Mouse (Mus musculus): ENCODE measurements around the gene Atp1b2. TPM values are rescaled to one million over a fixed set of nuclear protein-coding genes. Genes with fewer than 3 reads are reported as not detected.

The Atp1b2 gene
- total RNA-seq, 2 experiments from 2014 or later: 74.6 to 83.4 TPM

- peak; percentile 69 to 80 for DNase-seq (ENCODE audit: low spot score in 2 of 2)
These were observed 24.5 kb downstream of the Atp1b2 start for GRCm38 (mm10) chr11:69581147-69581688.

GRCm38 (mm10) chr11:69580572-69581146, 25.1 kb downstream of the Atp1b2 start:
- DNase-seq (ENCODE audit: low spot score in 2 of 2): no peak

DNA sequence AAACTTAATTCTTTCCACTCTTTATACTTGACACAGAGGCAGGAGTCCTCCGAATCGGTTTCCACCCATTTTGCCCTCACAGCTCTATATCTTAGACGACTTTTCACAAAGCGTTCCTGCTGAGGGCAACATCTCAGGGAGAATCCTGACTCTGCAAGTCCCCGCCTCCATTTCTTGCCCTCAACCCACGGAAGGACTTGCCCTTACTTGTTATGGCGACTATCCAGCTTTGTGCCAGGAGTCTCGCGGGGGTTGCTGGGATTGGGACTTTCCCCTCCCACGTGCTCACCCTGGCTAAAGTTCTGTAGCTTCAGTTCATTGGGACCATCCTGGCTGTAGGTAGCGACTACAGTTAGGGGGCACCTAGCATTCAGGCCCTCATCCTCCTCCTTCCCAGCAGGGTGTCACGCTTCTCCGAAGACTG, 25.6 kb downstream of the Atp1b2 start, which contains the start of the genes Wrap53 and Trp53:
TSS of gene Wrap53 (minus strand) at position 165 of the 424 bp plus-strand sequence.
TSS of gene Trp53 (plus strand) at position 269 of the 424 bp plus-strand sequence.
- peak; percentile 62 to 86 for DNase-seq (ENCODE audit: low spot score in 2 of 2)

DNA sequence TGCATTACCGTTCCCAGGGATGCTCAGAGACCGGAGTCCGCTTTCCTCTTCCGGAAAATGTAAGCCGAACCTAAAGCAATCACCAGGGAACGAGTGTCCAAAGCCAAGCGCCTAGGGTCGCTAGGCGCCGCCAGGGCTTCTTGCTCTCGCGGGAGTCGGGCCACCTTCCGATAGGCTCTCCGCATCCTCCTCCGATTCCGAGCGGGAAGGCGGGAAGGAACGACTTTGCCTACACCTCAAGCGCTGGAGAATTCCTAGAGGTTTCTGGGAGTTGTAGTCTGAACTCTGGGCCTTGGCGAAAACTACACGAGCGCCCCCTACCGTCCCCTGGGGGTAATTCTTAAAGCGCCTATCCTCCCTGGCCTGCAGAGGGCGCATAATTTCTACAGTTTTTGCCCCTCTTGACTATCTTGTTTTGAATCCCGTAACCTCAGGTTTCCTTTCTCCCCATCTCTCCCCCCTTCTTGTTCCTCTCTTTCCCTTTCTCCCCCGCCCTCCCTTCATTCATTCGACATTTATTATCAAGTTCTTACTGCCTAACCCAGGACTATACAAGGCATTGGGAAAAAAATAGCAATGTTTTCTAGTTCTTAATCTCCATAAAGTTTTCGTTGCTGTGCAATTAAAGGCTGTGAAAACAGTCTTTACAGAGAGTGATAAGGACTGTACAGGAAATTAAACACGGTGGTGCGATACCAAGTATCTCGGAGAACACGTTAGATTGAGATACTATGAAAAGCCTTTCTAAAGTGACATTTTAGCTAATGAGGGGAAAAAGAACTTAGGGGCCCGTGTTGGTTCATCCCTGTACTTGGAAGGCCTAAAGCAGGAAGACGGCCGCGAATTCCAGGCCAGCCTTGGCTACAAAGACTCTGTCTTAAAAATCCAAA, 26.4 kb downstream of the Atp1b2 start:
- DNase-seq (ENCODE audit: low spot score in 2 of 2): peak; percentile 96 to 97

DNA sequence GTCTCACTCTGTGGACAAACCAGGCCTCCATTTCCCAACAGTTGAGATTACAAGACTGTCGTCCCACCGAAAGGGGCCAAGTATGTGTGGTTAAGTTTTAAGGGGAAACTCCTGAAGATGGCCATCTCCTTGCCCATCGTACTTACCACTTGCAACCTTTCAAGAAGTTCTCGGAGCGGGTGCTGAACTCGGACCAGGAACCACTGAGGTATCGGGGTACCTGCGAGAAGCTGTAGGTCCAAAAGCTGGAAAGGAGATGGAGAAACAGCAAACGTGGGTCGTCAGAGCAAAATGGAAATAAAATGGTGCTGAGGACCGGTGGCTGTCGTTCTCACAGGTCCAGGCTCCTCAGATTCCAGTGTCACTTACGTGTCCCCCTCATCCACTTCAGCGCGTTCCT, 27.4 kb downstream of the Atp1b2 start:
- DNase-seq (ENCODE audit: low spot score in 2 of 2): no peak

GRCm38 (mm10) chr11:69576307-69576706, 29.4 kb downstream of the Atp1b2 start:
- no peak for DNase-seq (ENCODE audit: low spot score in 2 of 2)

DNA sequence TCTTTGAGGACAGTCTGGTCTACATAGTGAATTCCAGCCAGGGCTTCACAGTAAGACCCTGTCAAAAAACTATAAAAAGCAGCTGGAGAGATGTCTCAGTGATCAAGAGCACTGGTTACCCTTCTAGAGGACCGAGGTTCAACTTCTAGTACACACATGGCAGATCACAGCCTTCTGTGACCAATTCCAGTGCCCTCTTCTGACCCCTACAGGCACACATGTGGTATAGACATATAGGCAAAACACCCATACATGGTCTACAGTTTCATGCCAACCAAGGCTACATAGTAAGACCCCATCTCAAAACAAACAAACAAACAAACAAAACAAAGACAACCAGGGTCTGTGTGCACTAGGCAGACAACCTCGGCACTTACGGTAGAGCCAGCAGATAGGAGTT, 30.5 kb downstream of the Atp1b2 start:
- DNase-seq (ENCODE audit: low spot score in 2 of 2): no peak

GRCm38 (mm10) chr11:69565131-69565530, 40.6 kb downstream of the Atp1b2 start:
- no peak for DNase-seq (ENCODE audit: low spot score in 2 of 2)

DNA sequence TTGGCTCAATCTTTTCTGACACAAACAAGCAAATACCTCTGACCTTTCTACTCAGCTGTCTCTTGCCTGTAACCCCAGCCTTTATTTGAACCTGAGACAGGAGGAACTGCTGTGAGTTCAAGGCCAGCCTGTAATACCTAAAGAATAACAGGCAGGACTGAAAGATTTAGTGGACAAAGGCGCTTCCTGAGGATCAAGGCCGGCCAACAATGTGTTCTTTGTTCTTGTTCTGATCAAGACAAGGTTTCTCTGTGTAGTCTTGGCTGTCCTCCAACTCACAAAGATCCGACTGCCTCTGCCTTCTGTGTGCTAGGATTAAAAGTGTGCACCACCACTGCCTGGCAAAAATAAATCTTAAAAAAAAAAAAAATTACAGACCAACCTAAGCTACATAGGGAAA, 41.4 kb downstream of the Atp1b2 start:
- no peak for DNase-seq (ENCODE audit: low spot score in 2 of 2)

GRCm38 (mm10) chr11:69563373-69563772, 42.4 kb downstream of the Atp1b2 start:
- DNase-seq (ENCODE audit: low spot score in 2 of 2): no peak

GRCm38 (mm10) chr11:69560896-69561854, 44.6 kb downstream of the Atp1b2 start:
- no peak for DNase-seq (ENCODE audit: low spot score in 2 of 2)

DNA sequence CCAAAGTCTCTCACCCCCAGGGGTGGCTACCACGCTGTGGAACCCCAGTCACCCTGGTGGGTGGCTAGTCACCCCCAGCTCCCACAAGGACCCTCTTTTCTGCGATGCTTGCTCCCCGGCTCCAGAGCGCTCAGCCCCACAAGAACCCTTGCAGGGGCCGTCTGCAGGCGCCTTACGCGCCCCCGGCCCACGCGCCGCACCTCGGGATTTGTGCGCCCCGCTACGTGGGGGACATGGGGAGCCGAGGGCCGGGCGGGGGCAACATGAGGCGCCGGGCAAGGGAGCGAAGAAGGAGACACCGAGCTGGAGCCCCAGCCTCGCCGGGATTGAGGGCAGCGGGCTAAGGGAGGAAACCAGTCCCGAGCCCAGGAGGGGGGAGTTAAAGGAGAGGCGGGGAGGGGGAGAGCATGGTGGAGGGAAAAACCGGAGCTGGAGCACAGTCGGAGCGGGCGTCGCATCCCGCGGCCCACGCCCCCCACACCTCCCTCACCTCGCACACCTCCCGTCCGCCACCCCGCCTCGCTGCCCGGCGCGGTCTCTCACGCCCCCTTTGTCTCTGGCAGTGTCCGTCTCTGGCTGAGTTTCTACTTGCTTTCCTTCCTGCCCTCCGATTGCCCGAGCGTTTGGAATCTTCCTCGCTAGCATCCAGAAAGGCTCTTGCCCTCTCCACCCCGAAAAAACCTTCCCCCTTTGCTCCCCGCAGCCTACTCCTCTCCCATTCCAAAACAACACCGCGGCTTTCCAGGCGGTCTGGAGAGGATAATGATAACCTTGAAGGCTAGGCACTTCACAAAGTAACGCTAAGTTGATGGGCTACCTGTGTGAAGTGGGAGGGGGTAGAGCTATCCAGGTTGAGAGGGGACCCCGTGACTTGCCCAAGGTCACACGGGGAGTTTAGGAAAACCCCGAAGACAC, 45.6 kb downstream of the Atp1b2 start, which contains the start of gene Efnb3:
TSS of gene Efnb3 (minus strand) at position 355 of the 915 bp plus-strand sequence.
- no peak for DNase-seq (ENCODE audit: low spot score in 2 of 2)

DNA sequence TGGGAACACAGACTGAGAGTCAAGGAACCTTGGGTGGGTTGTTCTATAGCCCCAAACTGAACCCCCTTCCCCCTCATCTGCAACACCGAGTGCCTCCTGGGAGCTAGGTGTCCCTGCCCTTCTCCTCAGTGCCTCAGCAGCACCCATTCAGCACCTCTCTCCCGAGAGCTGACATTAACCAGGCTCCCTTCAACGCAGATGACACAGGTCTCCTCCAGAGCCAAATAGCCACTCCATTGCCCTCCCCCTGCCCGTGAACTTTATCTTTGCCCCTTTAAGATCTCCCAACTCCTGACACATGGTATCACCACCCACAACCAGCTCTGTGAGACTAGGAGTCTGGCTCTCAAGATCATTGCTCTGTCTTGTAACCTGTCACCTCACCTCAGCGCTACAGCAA, 46.6 kb downstream of the Atp1b2 start:
- DNase-seq (ENCODE audit: low spot score in 2 of 2): no peak

DNA sequence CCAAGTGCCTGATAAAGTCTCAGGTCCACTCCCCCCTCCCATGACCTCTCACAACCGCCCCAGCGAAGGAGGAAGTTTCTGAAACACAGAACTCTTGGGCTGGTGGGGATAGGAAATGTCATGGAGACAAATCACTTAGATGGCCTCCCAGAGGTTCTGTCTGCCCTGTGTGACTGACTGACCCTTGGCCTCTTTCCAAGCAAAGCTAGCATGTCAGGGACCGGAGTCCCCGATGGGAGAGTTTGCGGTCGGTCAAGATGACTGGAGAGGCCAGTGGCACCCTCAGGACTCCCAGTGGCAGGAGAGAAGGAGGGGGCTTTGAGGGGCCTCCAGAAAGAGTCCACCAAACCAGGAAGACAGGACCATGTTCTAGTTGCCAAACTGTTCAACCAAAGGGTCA, 47.0 kb downstream of the Atp1b2 start:
- no peak for DNase-seq (ENCODE audit: low spot score in 2 of 2)

GRCm38 (mm10) chr11:69557381-69557958, 48.3 kb downstream of the Atp1b2 start:
- DNase-seq (ENCODE audit: low spot score in 2 of 2): no peak

DNA sequence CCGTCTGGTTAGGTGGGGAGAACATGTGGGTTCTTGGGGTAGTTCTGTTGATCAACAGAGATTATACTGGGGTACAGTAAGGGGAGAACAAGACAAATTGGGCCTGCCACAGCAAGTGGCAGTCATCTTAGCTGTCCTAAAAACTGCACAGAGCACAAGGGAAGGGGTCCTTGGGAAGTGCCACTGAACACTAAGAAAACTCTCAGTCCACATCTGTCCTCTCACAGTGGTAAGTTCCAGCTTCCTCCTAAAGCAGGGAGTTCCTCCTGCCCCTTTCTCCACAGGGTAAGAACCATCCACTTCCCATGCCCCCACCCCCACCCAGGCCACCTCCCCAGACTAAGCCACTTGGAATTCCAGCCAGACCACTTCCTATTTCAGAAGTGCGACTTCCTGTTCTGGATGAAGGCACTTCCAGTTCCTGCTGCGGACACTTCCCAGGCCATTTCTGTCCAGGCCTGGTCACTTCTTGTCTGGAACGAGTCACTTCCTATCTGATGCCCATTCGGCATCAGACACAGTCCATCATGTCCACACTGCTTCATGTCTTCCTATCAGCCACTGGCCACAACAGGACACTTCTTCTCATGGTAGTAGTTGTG, 51.1 kb downstream of the Atp1b2 start:
- DNase-seq (ENCODE audit: low spot score in 2 of 2): no peak

DNA sequence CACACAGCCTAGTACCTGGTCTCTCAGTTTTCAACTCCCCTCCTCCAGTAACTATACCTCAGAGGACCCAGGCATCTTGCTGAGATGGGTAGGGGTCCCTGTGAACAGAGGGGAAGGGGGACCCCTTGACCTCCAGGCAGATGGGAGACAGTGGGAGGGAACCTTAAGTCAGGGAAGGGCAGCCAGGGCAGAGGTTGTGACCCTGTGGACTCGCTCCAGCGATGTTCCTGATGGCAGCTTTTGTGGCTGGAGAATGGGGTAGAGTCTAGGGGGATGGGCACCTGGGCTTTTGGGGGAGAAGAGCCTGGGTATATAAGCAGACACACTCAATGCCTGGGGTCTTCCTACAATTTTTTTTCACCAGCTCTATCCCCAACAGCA, 52.4 kb downstream of the Atp1b2 start:
- no peak for DNase-seq (ENCODE audit: low spot score in 2 of 2)

- DNase-seq (ENCODE audit: low spot score in 2 of 2): no peak
These were observed 53.0 kb downstream of the Atp1b2 start for GRCm38 (mm10) chr11:69552622-69553340.
